Mouse (Mus musculus): Measurements from ENCODE around the gene Myo5a.

The Myo5a gene

GRCm38 (mm10) chr9:75071706-75072192, 934 bp downstream of the Myo5a start:
- peak; percentile 74 for DNase-seq (ENCODE audit: low read depth)

- no peak for DNase-seq (ENCODE audit: low read depth)
Measured at GRCm38 (mm10) chr9:75072361-75072760, 1.5 kb downstream of the Myo5a start.

- no peak for DNase-seq (ENCODE audit: low read depth)
Measured at GRCm38 (mm10) chr9:75077191-75077590, 6.4 kb downstream of the Myo5a start.

DNA sequence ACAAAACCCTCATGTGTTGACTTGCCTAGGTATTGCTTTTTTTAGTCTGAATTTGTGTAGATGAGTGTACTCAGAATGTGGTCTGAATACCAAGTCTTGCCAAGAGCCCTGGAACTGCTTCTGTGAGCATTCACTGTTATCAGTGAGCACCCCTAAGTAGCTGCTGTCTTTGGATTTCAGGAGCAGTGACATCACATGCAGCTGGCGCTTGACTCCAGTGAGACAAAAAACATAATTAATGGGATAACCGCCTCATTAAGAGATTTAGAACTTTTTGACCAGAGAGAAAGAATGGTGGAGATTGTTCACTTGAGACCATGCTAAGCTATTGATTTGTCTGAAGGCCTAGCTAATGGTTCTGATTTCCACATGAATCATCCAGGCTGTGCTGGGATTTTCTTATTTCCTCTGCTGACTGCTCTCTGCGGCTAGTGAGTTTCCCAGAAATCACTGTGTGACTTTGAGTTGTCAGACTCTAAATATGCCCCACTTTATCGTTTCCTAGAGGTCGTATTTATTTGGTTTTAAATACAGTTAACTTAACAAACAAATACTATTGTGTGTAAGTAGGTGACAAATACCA, 14.5 kb downstream of the Myo5a start:
- DNase-seq (ENCODE audit: low read depth): no peak

DNA sequence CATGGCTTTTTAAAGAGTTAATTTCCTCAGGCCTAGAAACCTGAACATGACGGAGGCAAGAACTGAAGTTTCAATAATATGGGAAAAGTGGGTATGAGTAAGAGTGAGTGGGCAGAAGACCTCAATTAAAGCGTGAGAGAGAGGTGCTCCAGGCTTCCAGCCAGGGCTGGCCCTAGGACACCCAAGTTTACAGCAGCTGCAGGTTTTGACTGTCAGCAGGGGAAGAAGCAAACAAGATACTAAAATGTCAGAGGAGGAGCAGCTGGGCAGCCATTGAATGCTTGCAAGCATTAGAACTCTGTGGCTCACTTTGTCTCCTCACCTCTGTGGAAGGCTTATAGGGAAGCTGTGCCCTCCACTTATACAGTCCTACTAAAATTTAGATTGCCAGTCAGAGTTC, 17.0 kb downstream of the Myo5a start:
- no peak for DNase-seq (ENCODE audit: low read depth)

GRCm38 (mm10) chr9:75089285-75089684, 18.5 kb downstream of the Myo5a start:
- DNase-seq (ENCODE audit: low read depth): no peak

- DNase-seq (ENCODE audit: low read depth): peak; percentile 56
Measured at GRCm38 (mm10) chr9:75092134-75092533, 21.3 kb downstream of the Myo5a start.

DNA sequence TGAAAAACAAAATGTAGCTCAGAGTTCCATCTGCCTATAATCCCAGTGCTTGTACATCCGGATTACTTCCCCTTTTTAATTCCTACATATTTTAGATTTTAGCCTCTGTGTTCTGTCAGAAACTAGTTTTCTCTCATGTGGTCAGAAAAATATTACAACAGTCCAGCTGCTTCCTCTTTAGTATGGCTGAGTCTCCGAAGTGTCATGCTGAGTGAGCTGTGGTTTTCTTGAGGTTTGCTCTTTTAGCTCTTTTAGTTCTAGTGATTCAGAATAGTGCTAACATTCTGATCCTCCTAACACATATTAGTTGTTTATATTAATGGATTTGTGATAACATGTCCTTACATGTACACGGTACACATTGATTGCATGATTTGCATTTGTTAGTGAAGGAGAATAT, 23.9 kb downstream of the Myo5a start:
- peak; percentile 93 for DNase-seq (ENCODE audit: low read depth)

DNA sequence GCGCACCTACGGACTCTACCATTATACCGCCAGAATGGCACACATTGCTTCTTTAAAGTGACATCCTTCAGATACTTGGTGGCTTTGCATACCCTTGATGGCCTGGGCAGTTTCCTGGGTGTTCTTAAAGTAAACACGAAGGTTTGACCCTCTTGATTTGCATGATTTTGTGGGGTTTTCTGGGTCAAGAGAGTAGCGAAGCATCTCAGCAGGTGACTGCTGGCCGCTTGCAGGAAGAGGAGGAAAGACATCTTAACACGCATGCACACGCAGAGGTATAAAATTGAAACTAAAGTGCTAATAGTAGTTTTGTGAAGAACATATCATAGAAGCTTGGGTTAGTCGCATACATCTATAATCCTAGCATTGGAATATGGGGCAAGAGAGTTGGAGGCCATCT, 28.1 kb downstream of the Myo5a start:
- no peak for DNase-seq (ENCODE audit: low read depth)

DNA sequence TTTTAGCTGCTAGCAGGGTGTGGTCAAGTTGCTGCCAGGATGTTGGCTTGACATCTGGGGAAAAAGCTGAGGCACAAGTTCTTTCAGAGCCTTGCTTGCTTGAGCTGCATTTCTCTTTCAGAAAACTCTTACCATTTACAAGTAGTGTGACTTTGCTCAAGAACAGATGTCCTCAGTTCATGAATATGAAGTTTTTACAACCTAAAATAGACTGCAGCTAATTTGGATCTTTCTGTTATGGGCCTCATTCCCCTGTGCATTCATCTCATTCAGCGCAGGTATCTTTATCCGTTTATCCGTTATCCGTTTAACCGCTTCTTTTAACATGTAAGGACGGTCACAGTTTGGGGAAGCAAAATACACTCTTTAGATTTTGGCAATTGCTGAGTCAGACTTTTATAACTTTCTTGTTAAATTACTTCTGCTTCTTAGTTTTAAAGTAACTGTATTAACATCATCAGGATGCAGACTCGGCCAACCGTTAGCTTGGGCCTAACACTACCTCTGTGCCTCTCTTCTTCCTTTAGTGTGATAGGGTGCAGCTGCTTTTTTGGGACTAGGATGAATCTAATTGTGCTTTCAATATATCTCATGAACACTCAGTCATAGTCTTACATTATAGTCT, 29.5 kb downstream of the Myo5a start:
- DNase-seq (ENCODE audit: low read depth): no peak

DNA sequence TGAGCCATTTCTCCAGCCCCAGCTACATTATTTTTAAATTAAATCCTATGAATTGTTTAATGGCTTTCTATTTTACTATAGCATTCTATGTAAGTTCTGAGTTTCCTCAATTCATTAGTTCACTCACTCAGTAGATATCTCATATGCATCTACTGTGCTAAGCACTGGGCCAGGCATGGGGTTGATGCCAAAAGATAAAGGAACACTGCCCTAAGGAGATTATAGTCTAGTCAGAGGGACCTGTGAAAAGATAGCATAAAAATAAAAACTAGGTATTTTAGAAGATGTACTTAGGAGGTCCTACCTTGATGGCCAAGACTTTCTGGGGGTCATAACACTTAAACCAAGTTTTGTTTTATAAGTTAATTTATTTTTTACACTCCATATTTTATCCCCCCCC, 31.3 kb downstream of the Myo5a start:
- DNase-seq (ENCODE audit: low read depth): no peak

- DNase-seq (ENCODE audit: low read depth): no peak
Measured at GRCm38 (mm10) chr9:75116571-75117177, 45.9 kb downstream of the Myo5a start.

GRCm38 (mm10) chr9:75121126-75121525, 50.3 kb downstream of the Myo5a start:
- DNase-seq (ENCODE audit: low read depth): no peak

- peak; percentile 59 for DNase-seq (ENCODE audit: low read depth)
Measured at GRCm38 (mm10) chr9:75124201-75124721, 53.4 kb downstream of the Myo5a start.

DNA sequence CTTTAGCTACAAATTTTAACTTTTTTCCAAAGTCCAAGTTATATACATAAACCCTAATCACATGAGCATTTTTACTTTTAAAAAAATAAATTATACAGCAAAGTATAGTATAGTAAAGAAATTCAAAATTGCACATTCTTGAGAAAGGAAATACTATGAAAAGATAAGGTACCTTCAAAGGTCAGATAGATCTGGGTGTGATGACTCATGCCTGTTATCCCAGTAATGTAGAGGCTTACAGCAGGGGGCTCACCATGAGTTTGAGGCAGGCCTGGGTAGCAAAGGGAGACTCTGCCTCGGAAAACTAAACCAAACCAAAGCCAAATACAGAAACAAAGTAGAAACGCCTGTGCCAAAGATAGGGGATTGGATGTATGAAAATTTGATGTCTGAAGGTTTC, 59.7 kb downstream of the Myo5a start:
- peak; percentile 43 for DNase-seq (ENCODE audit: low read depth)

DNA sequence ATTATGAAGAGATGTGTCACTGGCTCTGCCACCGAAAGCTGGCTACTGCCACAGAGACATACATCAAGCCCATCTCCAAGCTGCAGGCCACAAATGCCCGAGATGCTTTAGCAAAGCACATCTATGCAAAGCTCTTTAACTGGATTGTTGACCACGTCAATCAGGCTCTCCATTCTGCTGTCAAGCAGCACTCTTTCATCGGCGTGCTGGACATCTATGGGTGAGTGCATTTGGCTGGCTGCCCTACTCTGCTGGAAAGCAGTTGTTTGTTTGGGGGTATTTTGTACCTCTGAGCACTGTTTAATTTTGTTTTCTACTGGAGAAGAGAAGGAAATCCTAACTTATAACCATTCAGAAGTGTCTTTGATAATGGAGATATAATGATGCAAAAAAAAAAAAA, 76.1 kb downstream of the Myo5a start:
- DNase-seq (ENCODE audit: low read depth): no peak

DNA sequence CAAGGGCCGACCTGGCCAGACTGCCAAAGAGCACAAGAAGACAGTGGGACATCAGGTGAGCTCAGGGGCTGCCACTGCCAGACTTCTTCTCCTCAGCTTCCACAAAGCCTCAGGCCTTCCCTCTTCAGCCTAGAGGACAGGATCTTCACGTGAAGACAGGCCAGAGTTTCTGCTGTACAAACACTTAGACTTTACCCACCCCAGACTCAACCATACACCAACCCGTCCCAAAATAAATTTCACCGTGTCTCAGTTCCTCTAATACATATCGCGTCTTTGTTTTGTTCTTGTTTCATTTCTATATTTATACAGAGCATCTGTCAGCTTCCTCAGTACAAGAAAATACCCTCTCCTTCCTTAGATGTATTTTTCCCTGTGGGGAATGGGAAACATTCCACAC, 89.7 kb downstream of the Myo5a start:
- no peak for DNase-seq (ENCODE audit: low read depth)

GRCm38 (mm10) chr9:75163650-75164049, 92.8 kb downstream of the Myo5a start:
- no peak for DNase-seq (ENCODE audit: low read depth)

DNA sequence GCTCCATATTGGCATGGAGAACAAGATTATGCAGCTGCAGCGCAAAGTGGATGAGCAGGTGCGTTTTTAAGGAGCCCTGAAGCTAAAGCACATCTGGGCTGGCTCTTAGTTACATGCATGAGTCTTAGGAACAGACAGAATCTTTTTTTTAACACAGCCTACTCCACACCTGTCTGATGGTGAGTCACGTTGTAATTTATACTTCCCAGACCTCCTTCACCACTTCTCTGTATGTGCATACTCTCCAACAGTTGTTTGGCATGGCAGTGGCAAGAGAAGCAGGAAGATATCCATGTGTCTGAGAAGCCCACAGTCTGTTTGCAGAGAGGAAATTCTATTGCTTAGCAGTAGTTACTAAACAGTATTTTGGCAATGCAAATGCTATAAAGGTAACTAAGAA, 100.9 kb downstream of the Myo5a start:
- DNase-seq (ENCODE audit: low read depth): no peak

DNA sequence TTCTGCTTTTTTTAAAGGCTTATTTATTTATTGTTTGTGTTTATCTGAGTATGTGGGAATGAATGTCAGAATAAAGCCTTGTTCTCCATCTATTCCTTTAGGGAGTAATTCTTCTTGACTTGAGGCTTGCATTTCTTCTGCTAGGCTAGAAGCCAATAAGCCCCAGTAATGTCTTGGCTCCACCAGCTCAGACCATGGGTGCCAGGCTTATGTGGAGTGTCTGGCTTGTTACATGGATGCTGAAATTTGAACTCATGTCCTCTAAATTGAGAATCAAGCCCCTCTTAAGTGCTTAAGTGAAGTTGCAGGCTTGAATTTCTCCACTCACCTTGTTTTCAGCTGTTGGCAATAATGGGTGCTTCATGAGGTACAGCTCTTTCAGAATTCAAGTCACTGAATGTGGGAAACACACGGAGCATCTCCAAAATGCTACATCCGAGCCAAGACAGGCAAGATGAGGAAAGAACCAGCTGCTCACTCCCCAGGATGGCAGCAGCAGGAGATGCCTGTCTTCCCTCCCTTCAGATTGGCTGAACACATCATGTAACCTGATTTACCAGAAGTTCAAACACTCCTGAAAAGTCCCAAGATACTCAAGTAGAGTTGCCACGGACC, 116.9 kb downstream of the Myo5a start:
- no peak for DNase-seq (ENCODE audit: low read depth)

GRCm38 (mm10) chr9:75193858-75194257, 123.0 kb downstream of the Myo5a start:
- DNase-seq (ENCODE audit: low read depth): no peak

GRCm38 (mm10) chr9:75196335-75196734, 125.5 kb downstream of the Myo5a start:
- DNase-seq (ENCODE audit: low read depth): peak; percentile 97

- peak; percentile 62 for DNase-seq (ENCODE audit: low read depth)
Measured at GRCm38 (mm10) chr9:75197297-75197696, 126.5 kb downstream of the Myo5a start.

All from 416B (cell line).